Mouse (Mus musculus) forebrain, embryonic 15.5 days (tissue): ENCODE measurements at regions not wholly inside any gene's neighbourhood (a gene's known extent, or its start where the extent isn't known, plus 50 kb on each side); places are given as distances from the start of the nearest gene placed in this dataset.

Source experiments
- ATAC-seq: fragments of 200-750 bp; cut with Nextera tagmentation; replicated peaks from 2 replicates; pipeline ENCODE4 v1.8.0; 2017; ENCODE audit warnings: mild to moderate bottlenecking, moderate TSS enrichment, moderate library complexity
- H3K27ac ChIP-seq: fragments of 300-500 bp; sonication (generic); replicated peaks from 2 replicates; pipeline ENCODE4 v1.5.1; 2015; ENCODE audit warnings: mild to moderate bottlenecking, inconsistent platforms
- H3K27me3 ChIP-seq: fragments of 300-500 bp; sonication (generic); 2 replicates; pipeline ENCODE4 v1.6.1; 2015; ENCODE audit warnings: inconsistent platforms
- H3K36me3 ChIP-seq: fragments of 300-500 bp; sonication (generic); 2 replicates; pipeline ENCODE4 v1.6.1; 2015; ENCODE audit warnings: mild to moderate bottlenecking, inconsistent platforms
- H3K4me1 ChIP-seq: fragments of 300-500 bp; sonication (generic); 2 replicates; pipeline ENCODE4 v1.6.1; 2015; ENCODE audit warnings: inconsistent platforms
- H3K4me2 ChIP-seq: fragments of 300-500 bp; sonication (generic); replicated peaks from 2 replicates; pipeline ENCODE4 v1.6.1; 2015; ENCODE audit warnings: mild to moderate bottlenecking, inconsistent platforms
- H3K4me3 ChIP-seq: fragments of 300-500 bp; sonication (generic); 2 replicates; pipeline ENCODE4 v1.5.1; 2015; ENCODE audit warnings: mild to moderate bottlenecking, inconsistent platforms
- H3K9ac ChIP-seq: fragments of 300-500 bp; sonication (generic); replicated peaks from 2 replicates; pipeline ENCODE4 v1.6.1; 2015; ENCODE audit warnings: mild to moderate bottlenecking, inconsistent platforms
- H3K9me3 ChIP-seq: fragments of 300-500 bp; sonication (generic); 2 replicates; pipeline ENCODE4 v1.6.1; 2016; ENCODE audit warnings: inconsistent platforms
- WGBS: fragments of 180-500 bp; shearing (Covaris S2); methylation state at CpG from one replicate; pipeline ENCODE4 v1.1.7; 2015; ENCODE audit warnings: mixed read lengths; 5-methylcytosine and 5-hydroxymethylcytosine counted together

- no peaks in the 10 kb centered on the region for H3K9me3 ChIP-seq
- no peaks in the 10 kb centered on the region for H3K36me3 ChIP-seq
- 0 out of 2 replicates have a peak overlapping the region, but pooled peaks have one; percentile 1 for H3K4me2 ChIP-seq
- peak; percentile 20 for ATAC-seq
- H3K4me3 ChIP-seq = no peak overlapping the region
- no peak overlapping the region for H3K27ac ChIP-seq
- H3K9ac ChIP-seq = no peak overlapping the region
- no peaks in the 10 kb centered on the region for H3K27me3 ChIP-seq
- peaks cover 28% of the 10 kb centered on the region for H3K4me1 ChIP-seq
- WGBS = 34% methylated on average over 11 of the region's 11 CpGs
Measured at GRCm38 (mm10) chr14:118318524-118318923, 51.8 kb downstream of the Gm9376 start.

- no peak overlapping the region for H3K9ac ChIP-seq
- H3K27ac ChIP-seq = no peak overlapping the region
- H3K36me3 ChIP-seq = no peaks in the 10 kb centered on the region
- no peak overlapping the region for H3K4me2 ChIP-seq
- H3K4me1 ChIP-seq = peaks cover 28% of the 10 kb centered on the region
- no peaks in the 10 kb centered on the region for H3K9me3 ChIP-seq
- no peaks in the 10 kb centered on the region for H3K27me3 ChIP-seq
- ATAC-seq = no peak
- 83% methylated on average over 4 of the region's 4 CpGs for WGBS
- H3K4me3 ChIP-seq = no peak overlapping the region
Measured at GRCm38 (mm10) chr14:118320101-118320500, 53.3 kb downstream of the Gm9376 start.

GRCm38 (mm10) chr14:118321083-118321482 is 54.3 kb downstream of the Gm9376 start:
- H3K27me3 ChIP-seq = no peaks in the 10 kb centered on the region
- no peaks in the 10 kb centered on the region for H3K36me3 ChIP-seq
- H3K4me3 ChIP-seq = no peak overlapping the region
- WGBS = 89% methylated on average over 3 of the region's 3 CpGs
- H3K27ac ChIP-seq = no peak overlapping the region
- no peaks in the 10 kb centered on the region for H3K9me3 ChIP-seq
- H3K9ac ChIP-seq = no peak overlapping the region
- no peak for ATAC-seq
- no peak overlapping the region for H3K4me2 ChIP-seq
- peaks cover 28% of the 10 kb centered on the region for H3K4me1 ChIP-seq

GRCm38 (mm10) chr14:118322003-118322821 is 55.5 kb downstream of the Gm9376 start:
- Histone ChIP-seq H3K9ac (peak overlapping the region; percentile 38), H3K4me3 (peak overlapping the region; percentile 39), H3K27me3 (no peaks in the 10 kb centered on the region)

GRCm38 (mm10) chr14:118322865-118323264 is 56.1 kb downstream of the Gm9376 start:
- Histone ChIP-seq H3K4me3 (peak overlapping the region; percentile 39), H3K27me3 (no peaks in the 10 kb centered on the region), H3K4me2 (peak overlapping the region; percentile 59), H3K36me3 (no peaks in the 10 kb centered on the region), H3K9ac (peak overlapping the region; percentile 38), H3K4me1 (peaks cover 21% of the 10 kb centered on the region), H3K27ac (no peak overlapping the region), H3K9me3 (no peaks in the 10 kb centered on the region)
- 0 out of 2 replicates have a peak, but pooled peaks have one; percentile 23 for ATAC-seq
- 2% methylated on average over 11 of the region's 11 CpGs for WGBS

More at GRCm38 (mm10) chr14:118322003-118322821, 55.5 kb downstream of the Gm9376 start:
- ATAC-seq = peak; percentile 54
- H3K4me2 ChIP-seq = peak overlapping the region; percentile 59
- peaks cover 26% of the 10 kb centered on the region for H3K4me1 ChIP-seq
- H3K36me3 ChIP-seq = no peaks in the 10 kb centered on the region
- H3K9me3 ChIP-seq = no peaks in the 10 kb centered on the region
- no peak overlapping the region for H3K27ac ChIP-seq
- 1% methylated on average over 26 of the region's 26 CpGs for WGBS

GRCm38 (mm10) chr14:118338071-118338470 is 71.3 kb downstream of the Gm9376 start:
- Histone ChIP-seq H3K4me2 (no peak overlapping the region), H3K9me3 (no peaks in the 10 kb centered on the region), H3K4me3 (no peak overlapping the region), H3K4me1 (no peaks in the 10 kb centered on the region), H3K27me3 (no peaks in the 10 kb centered on the region), H3K27ac (no peak overlapping the region), H3K9ac (no peak overlapping the region), H3K36me3 (no peaks in the 10 kb centered on the region)
- no peak for ATAC-seq
- 91% methylated on average over 3 of the region's 3 CpGs for WGBS

GRCm38 (mm10) chr14:118362931-118363330 is 96.2 kb downstream of the Gm9376 start:
- H3K4me2 ChIP-seq = no peak overlapping the region
- H3K9me3 ChIP-seq = no peaks in the 10 kb centered on the region
- no peaks in the 10 kb centered on the region; the same call in 1 of the 2 replicates for H3K27me3 ChIP-seq
- H3K36me3 ChIP-seq = no peaks in the 10 kb centered on the region
- 46% methylated on average over 11 of the region's 11 CpGs for WGBS
- no peak overlapping the region for H3K4me3 ChIP-seq
- ATAC-seq = no peak
- H3K27ac ChIP-seq = no peak overlapping the region
- no peak overlapping the region for H3K9ac ChIP-seq
- H3K4me1 ChIP-seq = 0 out of 2 replicates have a peak, but pooled peaks cover 7% of the 10 kb centered on the region

- 73% methylated on average over 21 of the region's 21 CpGs for WGBS
- Histone ChIP-seq H3K4me3 (no peak overlapping the region), H3K27ac (no peak overlapping the region), H3K4me1 (peaks cover 8% of the 10 kb centered on the region; the same call in 1 of the 2 replicates), H3K9me3 (no peaks in the 10 kb centered on the region), H3K36me3 (no peaks in the 10 kb centered on the region), H3K9ac (no peak overlapping the region), H3K4me2 (no peak overlapping the region), H3K27me3 (no peaks in the 10 kb centered on the region; the same call in 1 of the 2 replicates)
- ATAC-seq = no peak
Measured at GRCm38 (mm10) chr14:118363391-118363821, 96.6 kb downstream of the Gm9376 start.

- no peak overlapping the region for H3K4me2 ChIP-seq
- no peaks in the 10 kb centered on the region for H3K36me3 ChIP-seq
- peak; percentile 24; the same call in 1 of the 2 replicates for ATAC-seq
- H3K9ac ChIP-seq = no peak overlapping the region
- H3K27me3 ChIP-seq = no peaks in the 10 kb centered on the region; the same call in 1 of the 2 replicates
- H3K4me3 ChIP-seq = no peak overlapping the region
- WGBS = 18% methylated on average over 4 of the region's 4 CpGs
- no peak overlapping the region for H3K27ac ChIP-seq
- H3K9me3 ChIP-seq = no peaks in the 10 kb centered on the region
- H3K4me1 ChIP-seq = peaks cover 18% of the 10 kb centered on the region
Measured at GRCm38 (mm10) chr14:118366522-118366921, 99.8 kb downstream of the Gm9376 start.

GRCm38 (mm10) chr14:118368619-118369431 is 102.1 kb downstream of the Gm9376 start:
- peak; percentile 55 for ATAC-seq
- Histone ChIP-seq H3K9ac (no peak overlapping the region), H3K27me3 (no peaks in the 10 kb centered on the region; the same call in 1 of the 2 replicates), H3K4me3 (no peak overlapping the region), H3K36me3 (no peaks in the 10 kb centered on the region), H3K4me1 (peaks cover 11% of the 10 kb centered on the region), H3K27ac (no peak overlapping the region), H3K9me3 (no peaks in the 10 kb centered on the region), H3K4me2 (no peak overlapping the region)
- 5% methylated on average over 9 of the region's 9 CpGs for WGBS

GRCm38 (mm10) chr14:118371336-118371735 is 104.6 kb downstream of the Gm9376 start:
- H3K4me2 ChIP-seq = no peak overlapping the region
- H3K36me3 ChIP-seq = no peaks in the 10 kb centered on the region
- H3K9ac ChIP-seq = no peak overlapping the region
- H3K9me3 ChIP-seq = no peaks in the 10 kb centered on the region
- no peak overlapping the region for H3K27ac ChIP-seq
- peaks cover 11% of the 10 kb centered on the region for H3K4me1 ChIP-seq
- H3K4me3 ChIP-seq = no peak overlapping the region
- no peaks in the 10 kb centered on the region for H3K27me3 ChIP-seq
- WGBS = 98% methylated on average over 15 of the region's 15 CpGs
- no peak for ATAC-seq
